Mouse (Mus musculus): ENCODE data around the gene Dnph1.
"Not testable (repeated sequence)": the region's sequence is repeated elsewhere in the genome, so short reads cannot be mapped to it uniquely, and the experiment has no call there.

Gene Dnph1

DNA sequence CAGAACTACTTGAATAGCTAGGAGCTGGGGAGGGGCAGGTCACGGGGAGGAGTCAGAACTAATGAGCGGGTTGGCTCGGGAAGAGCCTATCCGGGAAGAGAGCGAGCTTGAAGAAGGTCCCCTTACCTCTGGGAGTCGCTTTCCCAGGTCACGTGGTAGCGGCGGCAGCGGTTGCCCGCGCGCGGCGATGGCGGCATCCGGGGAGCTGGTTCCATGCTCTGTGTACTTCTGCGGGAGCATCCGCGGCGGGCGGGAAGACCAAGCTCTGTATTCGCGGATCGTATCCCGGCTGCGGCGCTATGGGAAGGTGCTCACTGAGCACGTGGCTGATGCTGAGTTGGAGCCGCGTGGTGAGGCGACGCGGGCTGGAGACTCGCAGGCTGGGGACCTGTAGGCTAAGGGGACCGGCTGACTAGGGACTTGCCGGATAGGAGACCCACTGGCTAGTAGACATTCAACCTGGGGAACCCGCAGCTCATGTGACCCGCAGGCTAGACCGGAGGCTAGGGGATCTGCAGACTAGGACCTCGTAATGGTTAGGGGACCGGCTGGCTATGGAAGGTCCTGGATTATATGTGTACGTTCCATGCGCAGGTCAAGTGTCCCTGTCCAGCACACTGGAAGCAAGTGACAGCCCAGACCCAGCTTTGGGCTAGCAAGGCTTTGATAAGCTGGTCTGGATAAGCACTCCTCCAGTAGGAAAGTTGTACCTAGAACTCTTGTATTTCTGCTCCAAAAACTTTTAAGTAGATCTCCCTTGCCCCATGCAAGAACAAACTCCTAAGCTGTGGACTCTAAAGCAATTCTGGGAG is at the start of gene Dnph1:
Gene Dnph1, plus strand, starts transcription at position 89 of the 812 bp plus-strand sequence.
- peak; percentile 61 for DNase-seq (ENCODE audit: low read depth)

DNA sequence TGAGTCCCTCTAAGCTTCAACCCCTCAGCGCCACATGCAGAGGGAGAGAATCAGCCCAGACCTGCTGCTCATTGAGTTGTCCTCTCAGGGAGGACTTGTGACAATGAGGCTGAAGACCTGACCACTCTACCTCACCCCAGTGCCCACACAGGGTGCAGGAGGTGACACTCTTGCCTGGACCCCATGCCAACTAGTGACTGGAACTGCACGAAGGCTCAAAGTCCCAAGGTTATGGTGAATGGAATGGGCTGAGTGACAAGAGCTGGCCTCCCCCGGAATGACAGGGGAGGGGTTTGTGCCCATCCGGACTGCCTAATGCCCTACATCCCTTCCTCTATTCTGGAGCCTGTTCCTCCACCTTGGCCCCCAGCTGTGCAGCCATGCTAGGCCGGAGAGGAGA is 43.8 kb upstream of the Dnph1 start:
- no peak for DNase-seq (ENCODE audit: low read depth)

DNA sequence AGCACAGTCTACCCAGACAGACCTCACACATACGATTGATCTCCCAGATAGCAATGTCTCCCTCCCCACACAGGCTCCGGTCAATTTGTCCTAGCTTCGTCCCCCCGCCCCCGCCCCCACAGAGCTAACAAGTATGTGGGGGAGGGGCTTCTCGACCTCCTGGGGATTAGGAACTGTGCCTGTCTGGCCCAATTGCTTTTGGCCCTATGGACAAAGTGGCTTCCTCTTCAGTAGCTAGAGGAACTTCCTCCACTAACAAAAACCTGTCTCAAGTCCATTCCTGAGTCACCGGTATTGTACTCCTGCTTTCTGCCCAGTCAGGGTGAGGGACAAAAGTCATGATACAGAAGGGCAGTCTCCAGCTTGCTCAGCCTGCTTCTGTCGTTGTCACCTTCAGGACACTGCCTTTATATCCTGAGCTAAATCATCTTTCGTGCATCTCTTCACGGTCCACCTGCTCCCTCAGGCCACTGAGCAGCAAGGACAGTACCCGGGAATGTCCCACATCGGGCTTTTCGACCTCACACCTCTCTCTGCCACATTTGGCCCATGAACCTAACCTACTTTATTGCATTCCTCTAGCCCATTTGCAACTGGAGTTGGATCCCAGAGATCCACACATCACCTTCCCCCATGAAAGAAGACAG is 43.1 kb upstream of the Dnph1 start:
- DNase-seq (ENCODE audit: low read depth): no peak

DNA sequence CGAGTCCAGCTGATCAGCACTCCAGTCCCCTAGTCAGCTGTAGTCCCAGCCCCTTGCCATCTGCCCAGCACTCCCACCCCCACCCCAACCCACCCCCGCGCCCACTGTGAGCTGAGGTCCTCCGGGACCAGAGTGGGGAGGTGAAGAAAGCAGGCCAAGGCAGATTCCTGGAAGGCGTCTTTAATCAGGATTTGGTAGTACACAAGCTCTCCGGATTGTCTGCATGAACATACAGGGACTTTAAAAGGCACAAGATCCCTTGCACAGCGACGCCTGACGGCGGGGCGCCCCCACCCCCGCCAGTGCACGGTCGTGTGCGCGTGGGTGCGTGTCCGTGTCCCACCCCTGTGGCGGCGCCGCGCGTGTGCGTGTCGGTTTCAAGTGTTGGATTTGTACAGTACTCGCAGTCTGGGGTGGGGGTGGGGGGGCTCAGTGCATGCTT is 42.5 kb upstream of the Dnph1 start:
- DNase-seq (ENCODE audit: low read depth): no peak

DNA sequence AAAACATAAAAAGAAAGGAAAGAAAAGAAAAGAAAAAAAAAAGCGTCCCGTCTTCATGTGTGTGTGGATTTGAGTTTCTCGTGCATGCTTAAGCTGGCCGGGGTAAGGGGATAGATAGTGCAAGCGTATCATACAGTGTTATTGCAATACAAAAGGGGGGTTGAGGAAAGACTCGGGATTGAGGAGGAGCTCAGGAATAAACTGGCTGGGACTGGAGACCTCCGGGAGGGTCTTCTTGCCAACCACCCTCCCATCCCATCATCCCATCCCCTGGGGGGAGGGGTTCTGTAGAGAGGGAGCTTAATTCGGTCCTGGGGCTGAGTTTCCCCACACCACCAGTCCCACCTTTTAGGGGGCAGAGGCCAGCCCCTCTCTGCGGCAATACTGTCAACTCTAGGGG is 42.0 kb upstream of the Dnph1 start:
- DNase-seq (ENCODE audit: low read depth): no peak

DNA sequence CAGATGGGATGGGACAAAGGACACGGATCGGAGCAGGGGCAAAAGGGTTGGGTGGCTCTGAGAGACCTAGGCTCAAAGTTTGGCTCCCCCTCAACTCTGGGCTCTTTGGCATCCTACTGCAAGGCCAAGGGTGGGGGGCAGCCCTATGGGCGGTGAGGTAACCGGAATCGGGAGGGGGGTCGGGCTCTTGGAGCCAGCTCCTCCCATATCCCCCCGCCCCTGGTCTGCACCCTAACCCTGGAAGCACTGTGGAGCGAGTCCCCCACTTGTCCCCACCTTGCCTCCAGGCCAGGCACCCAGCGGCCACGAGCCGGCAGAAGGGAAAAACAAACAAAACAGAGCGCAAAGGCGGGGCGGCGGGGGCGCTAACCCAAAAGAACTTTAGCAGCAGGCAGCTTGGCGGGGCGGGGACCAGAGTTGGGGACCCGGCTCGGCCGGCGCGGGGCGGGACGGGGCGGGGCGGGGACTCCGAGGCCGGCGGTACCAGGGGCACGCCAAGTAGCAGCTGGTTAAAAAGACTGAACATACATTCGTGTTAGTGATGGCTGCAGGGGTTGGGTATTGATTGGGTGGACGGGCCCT is 41.3 kb upstream of the Dnph1 start:
- no peak for DNase-seq (ENCODE audit: low read depth)

DNA sequence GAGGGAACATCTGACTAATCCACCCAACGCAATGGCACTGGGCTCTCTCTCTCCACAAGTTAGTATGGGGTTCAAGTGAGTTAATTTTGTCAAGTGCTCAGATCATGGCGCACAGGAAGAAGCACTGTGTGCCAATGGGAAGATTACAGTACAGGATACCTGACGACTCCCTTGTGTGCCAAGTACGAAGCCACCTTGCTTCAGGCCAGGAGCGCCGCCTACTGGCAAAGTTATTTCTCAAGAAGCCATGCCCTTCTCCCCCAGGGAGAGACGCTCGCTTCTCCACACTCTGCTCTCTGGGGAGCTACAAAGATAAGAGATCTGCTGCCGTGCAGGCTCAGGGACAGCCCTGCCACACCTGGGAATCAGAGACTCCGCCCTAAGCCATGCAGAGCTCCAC is 38.7 kb upstream of the Dnph1 start:
- peak; percentile 56 for DNase-seq (ENCODE audit: low read depth)

DNA sequence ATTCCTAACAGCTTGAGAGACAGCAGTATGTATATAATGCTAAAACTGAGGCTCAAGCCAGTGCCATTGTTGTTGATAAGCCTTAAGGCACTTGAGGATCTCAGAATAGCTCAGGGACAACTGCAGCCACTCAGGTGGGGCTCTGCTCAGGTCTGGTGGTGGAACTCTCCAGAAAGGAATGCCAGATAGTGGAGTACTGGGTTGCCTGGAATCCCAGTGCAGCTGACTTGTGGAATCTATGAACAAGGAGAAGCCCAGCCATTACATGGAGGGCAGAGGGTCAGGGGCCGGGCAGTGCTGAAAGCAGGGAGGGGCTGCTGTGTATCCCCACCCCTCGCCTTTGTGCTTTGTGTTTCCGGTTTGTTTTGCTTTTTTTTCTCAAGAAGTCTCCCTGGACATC is 38.1 kb upstream of the Dnph1 start:
- no peak for DNase-seq (ENCODE audit: low read depth)

DNA sequence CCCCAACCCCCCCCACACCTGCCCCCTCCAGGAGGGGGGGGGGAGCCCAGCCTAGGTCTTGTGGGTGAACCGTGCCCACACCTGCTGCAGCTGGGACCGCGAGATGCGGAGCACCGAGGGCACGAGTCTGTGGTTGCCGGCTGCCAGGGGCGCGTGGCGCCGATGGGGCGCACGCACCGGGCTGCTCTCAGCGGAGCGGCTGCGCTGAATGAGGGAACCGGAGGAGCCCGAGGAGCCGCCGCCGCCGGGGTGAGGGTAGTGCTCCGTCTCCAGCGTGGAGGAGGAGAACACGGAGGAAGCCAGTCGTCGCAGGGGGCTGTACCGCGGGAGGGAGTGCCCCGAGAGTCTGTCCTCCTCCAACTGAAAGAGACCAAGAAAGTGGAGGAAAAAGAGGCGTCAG is 35.8 kb upstream of the Dnph1 start:
- no peak for DNase-seq (ENCODE audit: low read depth)

DNA sequence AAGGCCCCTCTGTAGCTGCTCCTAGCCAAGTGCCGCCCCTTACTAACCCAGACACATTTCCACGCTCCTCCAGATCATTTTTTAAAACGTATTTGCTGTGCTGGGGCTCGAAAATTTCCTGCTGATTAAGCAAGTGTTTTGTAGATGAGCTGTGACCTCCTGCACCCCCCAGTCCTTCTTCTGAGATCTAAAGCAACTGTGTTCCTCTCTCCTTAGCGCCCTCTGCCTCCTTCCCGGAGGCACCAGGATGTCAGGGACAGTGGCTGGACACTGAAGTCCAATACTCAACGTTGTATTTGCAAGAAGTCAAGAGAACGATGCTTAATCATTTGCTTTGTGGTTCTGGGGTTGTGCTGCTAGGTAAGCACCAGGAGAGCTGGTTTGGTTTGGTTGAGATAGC is 35.2 kb upstream of the Dnph1 start:
- no peak for DNase-seq (ENCODE audit: low read depth)

DNA sequence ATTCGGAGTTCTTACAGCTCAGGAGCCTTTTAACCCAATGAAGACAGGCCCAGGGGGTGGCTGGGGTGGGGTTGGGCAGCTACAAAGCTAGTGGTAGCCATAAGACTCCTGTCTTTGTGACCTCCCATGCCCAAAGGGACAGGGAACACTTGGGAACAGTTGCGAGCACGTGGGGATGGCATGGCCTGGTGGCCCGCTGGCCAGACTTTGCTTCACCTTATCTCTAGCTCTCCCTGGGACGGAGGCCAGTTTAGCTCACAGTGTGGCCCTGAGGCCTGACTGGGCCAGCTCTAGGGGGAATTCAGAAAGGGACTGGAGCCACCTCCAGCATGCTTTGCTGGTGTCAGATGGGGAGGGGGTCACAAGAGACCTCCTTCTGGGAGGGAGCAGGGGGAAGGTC is 34.3 kb upstream of the Dnph1 start:
- no peak for DNase-seq (ENCODE audit: low read depth)

DNA sequence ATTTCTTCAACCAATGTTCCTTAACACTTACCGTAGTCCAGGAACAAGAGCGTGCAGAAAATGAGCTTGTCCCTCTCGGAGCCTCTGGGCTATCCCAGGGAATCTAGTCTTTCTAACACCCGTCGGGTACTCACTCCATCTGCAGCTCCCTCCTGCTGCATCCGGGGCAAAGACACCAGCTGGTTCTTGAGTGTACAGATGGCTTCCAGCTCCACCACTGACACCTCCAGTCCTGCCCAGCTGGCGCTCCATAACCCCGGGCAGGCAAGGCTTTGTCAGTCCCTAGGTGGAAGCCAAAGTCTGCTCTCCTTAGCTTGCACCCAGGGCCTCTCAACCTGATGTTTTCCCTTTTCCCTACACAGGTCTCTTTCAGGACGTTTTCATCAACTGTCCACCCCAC is 28.7 kb upstream of the Dnph1 start:
- DNase-seq (ENCODE audit: low read depth): no peak

DNA sequence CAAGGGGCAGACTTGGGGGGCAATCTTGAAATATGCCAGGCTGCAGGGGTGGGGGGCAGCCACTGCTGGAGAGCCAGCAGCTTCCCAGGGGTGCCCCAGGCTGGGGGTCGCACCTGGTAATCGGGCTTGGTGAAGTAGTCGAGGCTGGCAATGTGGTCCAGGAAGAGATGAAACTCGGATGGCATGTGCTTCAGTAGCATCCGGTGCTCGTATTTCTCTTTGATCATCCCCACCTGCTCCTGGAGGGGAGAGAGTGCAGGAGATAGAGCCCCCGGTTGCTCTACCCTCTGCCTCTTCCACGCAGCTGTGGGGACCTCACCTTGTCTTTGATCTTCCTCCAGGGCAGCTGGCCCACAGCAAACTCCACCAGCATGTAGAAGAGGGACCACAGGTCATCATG is 19.9 kb upstream of the Dnph1 start:
- no peak for DNase-seq (ENCODE audit: low read depth)

DNA sequence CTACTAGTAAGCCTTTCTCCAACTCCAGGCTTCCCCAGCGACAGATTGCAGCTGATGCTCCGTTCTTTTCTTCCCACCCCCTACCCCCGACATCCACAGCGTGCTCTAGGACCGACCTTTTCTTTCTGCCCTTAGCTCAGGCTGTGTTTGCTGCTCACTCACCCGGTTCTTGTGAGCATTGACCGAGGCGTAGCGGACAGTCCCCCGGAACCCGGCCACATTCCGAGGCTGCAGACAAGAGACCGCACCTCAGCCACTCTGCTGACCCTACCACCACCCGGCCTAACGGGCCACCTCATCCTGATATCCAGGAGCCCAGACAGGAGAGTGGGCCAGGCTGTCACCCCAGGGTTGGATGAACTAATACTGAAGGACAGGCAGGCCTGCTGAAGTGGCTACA is 19.2 kb upstream of the Dnph1 start:
- no peak for DNase-seq (ENCODE audit: low read depth)

DNA sequence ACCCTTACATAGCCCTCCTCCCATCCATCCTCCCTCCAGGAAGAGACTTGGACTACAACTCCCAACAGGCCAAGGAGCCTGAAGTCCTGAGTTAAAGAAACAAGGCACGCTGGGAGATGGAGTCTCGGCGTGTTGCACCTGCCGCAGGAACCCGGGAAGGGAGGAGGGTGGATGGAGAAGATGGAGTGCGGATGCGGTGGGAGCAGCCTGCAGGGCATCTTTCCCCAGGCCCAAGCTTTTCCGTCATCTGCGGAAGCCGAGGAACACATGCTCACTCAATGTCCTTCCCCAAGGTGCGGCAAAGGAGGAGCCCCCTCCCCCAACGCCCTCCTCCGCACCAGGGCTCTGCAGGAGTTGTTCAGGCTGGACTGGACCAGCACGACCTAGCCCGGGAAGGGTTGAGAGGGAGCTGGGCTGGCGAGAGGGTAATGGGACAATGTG is 12.9 kb upstream of the Dnph1 start:
- DNase-seq (ENCODE audit: low read depth): no peak

DNA sequence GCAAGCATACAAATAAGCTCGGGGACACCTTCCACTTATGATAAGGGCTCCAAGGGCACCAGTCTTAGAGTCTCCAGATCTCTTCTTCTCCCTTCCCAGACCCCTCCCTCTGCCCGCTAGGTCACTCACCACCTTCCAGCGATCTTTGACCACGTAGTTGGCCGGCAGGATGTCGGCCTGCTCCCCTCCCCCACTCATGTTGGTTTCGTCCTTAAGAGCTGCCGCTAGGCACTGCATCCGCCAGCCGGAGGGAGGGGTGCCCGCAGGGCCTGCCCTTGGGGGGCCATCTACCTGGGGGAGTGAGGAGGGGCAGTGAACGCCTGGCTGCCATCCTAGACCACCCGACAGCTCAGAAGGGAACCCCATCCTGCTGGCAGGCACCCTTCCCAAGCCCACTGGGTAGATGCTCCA is 12.5 kb upstream of the Dnph1 start:
- DNase-seq (ENCODE audit: low read depth): no peak

DNA sequence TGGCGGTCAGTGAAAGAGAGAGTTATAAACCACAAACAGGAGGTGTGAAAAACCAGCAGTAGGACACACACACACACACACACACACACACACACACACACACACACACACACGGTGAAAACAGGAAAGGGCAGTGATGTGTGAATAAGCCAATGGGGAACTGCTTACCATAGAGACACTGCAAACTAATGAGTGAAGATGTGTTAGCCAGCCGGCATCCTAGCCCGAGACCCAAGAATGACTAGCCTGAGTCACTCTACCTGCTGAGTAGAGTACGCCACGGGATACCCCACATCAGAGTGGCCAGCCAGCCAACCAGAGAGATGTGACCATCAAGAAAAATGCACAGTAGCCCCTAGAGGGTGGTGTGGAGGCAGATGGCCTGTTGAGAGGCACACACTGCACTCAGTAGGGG is 12.0 kb upstream of the Dnph1 start:
- DNase-seq (ENCODE audit: low read depth): no peak

DNA sequence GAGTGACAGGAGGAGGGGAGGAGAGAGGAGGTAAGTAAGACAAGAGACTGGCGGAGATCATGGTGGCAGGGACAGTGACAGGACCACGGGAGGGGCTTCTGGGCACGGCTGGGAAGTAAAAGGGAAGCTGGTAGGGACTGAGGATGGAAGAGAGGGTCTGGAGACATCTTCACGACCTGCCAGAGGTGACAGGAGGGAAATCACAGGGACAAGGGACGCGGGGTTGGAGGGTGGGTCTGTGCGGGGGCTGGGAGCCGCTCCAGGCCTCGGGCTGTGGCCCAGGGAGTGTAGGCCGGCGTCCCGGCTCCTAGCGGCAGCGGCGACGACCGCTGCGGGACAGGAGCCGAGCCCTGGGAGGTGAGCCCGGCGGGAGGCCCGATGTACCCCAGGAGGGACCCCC is 9.5 kb upstream of the Dnph1 start:
- DNase-seq (ENCODE audit: low read depth): no peak

DNA sequence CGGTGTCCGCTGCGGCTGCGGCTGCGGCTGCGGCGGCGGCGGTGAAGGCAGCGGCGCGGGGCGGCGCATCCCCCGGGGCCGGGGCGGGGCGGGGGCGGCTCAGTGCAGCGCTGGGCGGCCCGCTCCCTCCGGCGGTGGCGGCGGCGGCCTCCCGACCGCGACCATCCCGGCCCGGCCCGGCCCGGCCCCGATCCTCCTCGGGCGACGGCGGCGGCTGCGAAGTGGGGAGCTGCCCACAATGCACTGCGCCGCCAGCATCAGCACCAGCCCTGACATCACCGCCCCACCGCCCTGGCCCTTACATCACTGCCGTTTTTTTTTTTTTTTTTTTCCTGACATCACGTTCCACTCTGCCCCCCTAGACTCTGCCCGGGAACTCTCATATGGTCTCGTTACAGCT is 9.1 kb upstream of the Dnph1 start, which contains the start of gene Ttbk1:
Gene Ttbk1, minus strand, starts transcription at position 245 of the 400 bp plus-strand sequence.
- no peak for DNase-seq (ENCODE audit: low read depth)

DNA sequence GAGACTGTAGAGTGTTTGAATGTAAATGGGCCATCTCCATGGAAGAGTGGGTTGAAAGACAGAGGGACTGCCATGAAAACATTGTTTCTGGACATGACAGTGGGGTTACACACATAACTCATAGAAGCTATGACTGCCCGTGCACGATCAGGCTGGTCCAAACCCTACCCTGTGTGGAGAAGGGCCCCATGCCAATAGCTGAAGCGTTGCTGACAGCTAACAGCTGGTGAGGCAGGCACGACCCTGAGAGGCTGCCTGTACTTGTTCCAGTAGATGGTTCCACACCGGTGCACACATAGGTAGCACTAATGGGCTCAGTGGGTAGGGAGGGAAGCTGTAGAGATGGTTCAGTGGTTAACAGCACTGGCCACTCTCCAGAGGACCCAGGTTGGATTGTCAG is 1.0 kb upstream of the Dnph1 start:
- no peak for DNase-seq (ENCODE audit: low read depth)

DNA sequence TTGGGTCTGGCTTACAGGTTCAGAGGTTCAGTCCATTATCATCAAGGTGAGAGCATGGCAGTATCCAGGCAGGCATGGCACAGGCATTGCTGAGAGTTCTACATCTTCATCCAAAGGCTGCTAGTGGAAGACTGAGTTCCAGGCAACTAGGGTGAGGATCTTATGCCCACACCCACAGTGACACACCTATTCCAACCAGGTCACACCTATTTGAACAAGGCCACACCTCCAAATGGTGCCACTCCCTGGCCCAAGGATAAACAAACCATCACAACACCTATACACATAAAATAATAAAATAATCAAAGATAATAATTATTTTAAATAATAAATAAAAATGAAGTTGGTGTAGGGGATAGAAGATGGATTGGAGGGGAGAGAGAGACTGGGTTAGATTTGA is 430 bp upstream of the Dnph1 start:
- not testable (repeated sequence) for DNase-seq (ENCODE audit: low read depth)

DNA sequence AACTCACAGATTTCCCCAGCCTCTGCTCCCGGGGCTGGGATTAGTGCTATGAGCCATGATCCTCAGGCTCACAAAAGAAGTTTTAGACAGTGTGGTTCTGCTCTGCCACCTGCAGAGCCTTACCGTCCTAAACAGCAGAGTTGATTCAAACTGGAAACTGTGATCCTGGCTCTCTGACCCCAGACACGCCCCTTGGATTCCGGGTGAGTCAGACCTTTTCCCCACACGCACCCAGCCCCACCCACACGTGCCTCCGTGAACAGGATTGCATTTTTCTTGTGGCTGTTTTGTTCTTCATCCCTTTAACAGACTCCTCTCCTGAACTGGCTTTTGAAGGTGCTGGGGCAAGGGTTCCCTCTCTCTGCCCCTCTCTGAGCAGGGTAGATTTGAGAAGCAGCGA is 1.4 kb downstream of the Dnph1 start:
- DNase-seq (ENCODE audit: low read depth): peak; percentile 13

DNA sequence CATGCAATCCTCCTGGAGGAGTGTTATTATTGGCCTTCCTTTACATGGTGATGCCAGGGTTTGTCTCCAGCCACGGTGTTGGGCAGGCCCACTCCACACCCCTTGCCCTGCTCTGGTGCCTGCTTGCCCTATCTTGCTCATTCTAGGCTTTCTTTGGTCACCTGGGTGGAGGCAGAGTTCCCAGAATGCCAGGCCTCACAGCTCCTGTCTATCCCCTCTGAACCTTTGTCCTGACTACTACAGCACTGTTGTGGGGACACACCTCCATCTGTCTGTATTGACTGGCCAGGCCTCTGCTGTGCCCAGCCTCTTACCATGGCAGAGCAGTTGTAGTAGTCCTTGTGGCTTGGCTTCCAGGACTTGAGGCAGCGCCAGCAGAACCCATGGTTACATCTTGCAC is 6.3 kb downstream of the Dnph1 start:
- DNase-seq (ENCODE audit: low read depth): no peak
